Mouse (Mus musculus) intestine, embryonic 14.5 days (tissue): ENCODE data around the gene Lpcat2. TPM values are rescaled to one million over a fixed set of nuclear protein-coding genes. Genes with fewer than 3 reads are reported as not detected.

Experiments
- ATAC-seq: fragments of 200-750 bp; cut with Nextera tagmentation; replicated peaks from 2 replicates; pipeline ENCODE4 v1.8.0; 2017; ENCODE audit warnings: low read depth, moderate number of reproducible peaks, moderate TSS enrichment, moderate library complexity; ENCODE audit not compliant: low FRiP score, low TSS enrichment
- DNase-seq: peaks from one replicate; pipeline ENCODE4 v3.0.0-alpha.2; 2018; ENCODE audit warnings: low spot score
- H3K27ac ChIP-seq: fragments of 300-500 bp; sonication (generic); 2 replicates; pipeline ENCODE4 v1.5.1; 2014; ENCODE audit warnings: low read depth, mild to moderate bottlenecking, control low read depth
- H3K27me3 ChIP-seq: fragments of 300-500 bp; sonication (generic); replicated peaks from 2 replicates; pipeline ENCODE4 v1.6.1; 2014; ENCODE audit warnings: low read length, control low read depth; ENCODE audit not compliant: control insufficient read depth, insufficient read depth
- H3K36me3 ChIP-seq: fragments of 300-500 bp; sonication (generic); 2 replicates; pipeline ENCODE4 v1.6.1; 2014; ENCODE audit warnings: low read length, control low read depth; ENCODE audit not compliant: control insufficient read depth, insufficient read depth
- H3K4me1 ChIP-seq: fragments of 300-500 bp; sonication (generic); replicated peaks from 2 replicates; pipeline ENCODE4 v1.6.1; 2014; ENCODE audit warnings: low read length, control low read depth, mixed read lengths; ENCODE audit not compliant: control insufficient read depth, insufficient read depth
- H3K4me2 ChIP-seq: fragments of 300-500 bp; sonication (generic); 2 replicates; pipeline ENCODE4 v1.6.1; 2014; ENCODE audit warnings: low read length
- H3K4me3 ChIP-seq: fragments of 300-500 bp; sonication (generic); 2 replicates; pipeline ENCODE4 v1.5.1; 2014; ENCODE audit warnings: low read depth, low read length, control low read depth, mixed read lengths
- H3K9ac ChIP-seq: fragments of 300-500 bp; sonication (generic); 2 replicates; pipeline ENCODE4 v1.6.1; 2014; ENCODE audit warnings: mild to moderate bottlenecking, low read length
- H3K9me3 ChIP-seq: fragments of 300-500 bp; sonication (generic); 2 replicates; pipeline ENCODE4 v1.6.1; 2016; ENCODE audit warnings: low read length, control low read depth; ENCODE audit not compliant: control insufficient read depth
- WGBS: fragments of 180-500 bp; shearing (Covaris S2); extraction: QIAGEN DNeasy Blood & Tissue Kit; methylation state at CpG from one replicate; pipeline ENCODE4 v1.1.7; 2014; 5-methylcytosine and 5-hydroxymethylcytosine counted together
- polyA plus RNA-seq: library from polyadenylated mRNA; unstranded; fragments of >200 nt; fragmentation: Nextera tagmentation; extraction: Ambion mirVana; gene quantifications from 2 replicates; pipeline ENCODE4 v1.2.1, GENCODE M21; 2014

Lpcat2 gene
- 5.8 and 7.1 TPM in 2 replicates for polyA plus RNA-seq

- peak within 1 kb of the TSS; percentile 48 for H3K4me3 ChIP-seq
- peak; percentile 75 for ATAC-seq
- under 1% methylated on average over 50 of the region's 50 CpGs for WGBS
- no peaks in the 10 kb centered on the region for H3K9me3 ChIP-seq
- no peaks in the 10 kb centered on the region for H3K27me3 ChIP-seq
- no peaks in the 10 kb centered on the region for H3K36me3 ChIP-seq
- peak; percentile 83 for DNase-seq
- H3K9ac ChIP-seq = peak within 1 kb of the TSS; percentile 54
- peak within 1 kb of the TSS; percentile 88 for H3K4me2 ChIP-seq
- H3K27ac ChIP-seq = no peak within 1 kb of the TSS
- H3K4me1 ChIP-seq = peaks cover 34% of the 10 kb centered on the region
Measured at GRCm38 (mm10) chr8:92855171-92855894, at the start of gene Lpcat2. Gene Lpcat2 (plus strand): TSS chr8:92855339.

GRCm38 (mm10) chr8:92812773-92813172 lies 42.4 kb upstream of the Lpcat2 start:
- no peak for ATAC-seq
- WGBS = 76% methylated on average over 2 of the region's 2 CpGs
- H3K9ac ChIP-seq = no peak overlapping the region

DNA sequence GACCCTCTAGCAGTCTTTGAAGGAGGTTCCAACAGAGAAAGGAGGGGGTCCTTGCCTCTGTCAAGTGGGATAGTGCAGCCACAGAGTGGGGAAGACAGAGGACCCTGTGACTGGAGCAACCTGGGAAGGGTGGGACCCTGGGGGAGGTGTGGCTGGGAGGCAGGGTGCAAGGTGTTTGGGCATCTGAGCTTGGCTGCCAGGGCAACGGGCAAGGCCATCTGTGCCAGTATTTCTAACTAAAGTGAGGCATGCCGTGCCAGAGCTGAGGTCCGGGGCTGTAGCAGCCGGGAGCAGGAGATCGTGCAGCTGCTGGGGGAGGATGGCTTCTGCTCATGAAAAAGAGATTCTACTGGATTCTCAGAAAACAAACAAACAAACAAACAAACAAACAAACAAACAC lies 39.5 kb upstream of the Lpcat2 start:
- no peak overlapping the region for H3K9ac ChIP-seq
- 87% methylated on average over 5 of the region's 5 CpGs for WGBS

More at GRCm38 (mm10) chr8:92812773-92813172, 42.4 kb upstream of the Lpcat2 start:
- Histone ChIP-seq H3K9me3 (no peaks in the 10 kb centered on the region), H3K27me3 (no peaks in the 10 kb centered on the region), H3K27ac (no peak overlapping the region), H3K4me1 (no peaks in the 10 kb centered on the region), H3K4me2 (no peak overlapping the region), H3K4me3 (no peak overlapping the region), H3K36me3 (no peaks in the 10 kb centered on the region)
- no peak for DNase-seq

DNA sequence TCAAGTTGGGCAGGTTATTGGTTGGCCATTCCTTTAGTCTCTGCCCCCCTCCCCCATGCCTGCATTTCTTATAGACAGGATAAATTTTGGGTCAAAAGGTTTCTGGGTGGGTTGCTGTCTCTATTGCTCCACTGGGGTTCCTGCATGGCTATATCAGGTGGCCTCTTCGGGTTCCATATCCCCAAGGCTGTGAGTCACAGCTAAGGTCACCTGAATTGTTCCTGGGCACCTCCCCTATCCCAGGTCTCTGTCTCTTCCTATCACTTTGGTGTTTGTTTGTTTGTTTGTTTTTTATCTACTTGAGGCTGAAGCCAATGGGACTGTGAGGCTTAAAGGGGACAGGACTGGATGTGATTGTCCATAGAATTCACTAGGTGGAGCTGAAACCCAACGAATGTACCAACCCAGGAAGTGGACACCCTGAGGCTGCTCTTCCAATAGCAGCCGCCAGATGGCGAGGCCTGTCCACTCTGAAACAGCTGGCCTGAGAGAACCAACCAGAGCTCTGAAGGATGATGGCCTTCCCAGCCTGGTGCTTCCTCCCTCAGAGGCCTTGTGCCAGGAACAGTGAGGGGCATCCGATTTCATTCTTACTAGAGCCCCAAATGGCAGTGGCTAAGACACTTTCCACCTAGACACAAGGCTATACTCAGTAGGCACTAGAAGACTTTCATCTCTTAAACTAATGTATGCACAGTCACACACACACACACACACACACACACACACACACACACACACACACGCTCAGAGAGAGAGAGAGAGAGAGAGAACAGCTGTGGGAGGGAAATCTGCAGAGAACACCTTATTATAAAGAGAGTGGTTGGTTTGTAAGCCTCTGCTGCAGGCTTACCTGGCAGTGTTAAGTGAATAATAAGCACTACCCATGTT lies 37.0 kb upstream of the Lpcat2 start:
- H3K9me3 ChIP-seq = no peaks in the 10 kb centered on the region
- no peaks in the 10 kb centered on the region for H3K4me1 ChIP-seq
- H3K4me2 ChIP-seq = no peak overlapping the region
- H3K27me3 ChIP-seq = no peaks in the 10 kb centered on the region
- ATAC-seq = peak; percentile 85
- H3K4me3 ChIP-seq = no peak overlapping the region
- no peak overlapping the region for H3K27ac ChIP-seq
- H3K36me3 ChIP-seq = no peaks in the 10 kb centered on the region
- DNase-seq = peak; percentile 94
- WGBS = 22% methylated on average over 6 of the region's 6 CpGs
- no peak overlapping the region for H3K9ac ChIP-seq

More for the DNA sequence above, 39.5 kb upstream of the Lpcat2 start:
- DNase-seq = no peak
- no peak for ATAC-seq
- Histone ChIP-seq H3K27ac (no peak overlapping the region), H3K4me3 (no peak overlapping the region), H3K27me3 (no peaks in the 10 kb centered on the region), H3K36me3 (no peaks in the 10 kb centered on the region), H3K9me3 (no peaks in the 10 kb centered on the region), H3K4me1 (no peaks in the 10 kb centered on the region), H3K4me2 (no peak overlapping the region)

GRCm38 (mm10) chr8:92821151-92821550 lies 34.0 kb upstream of the Lpcat2 start:
- no peaks in the 10 kb centered on the region for H3K36me3 ChIP-seq
- no peak for ATAC-seq

DNA sequence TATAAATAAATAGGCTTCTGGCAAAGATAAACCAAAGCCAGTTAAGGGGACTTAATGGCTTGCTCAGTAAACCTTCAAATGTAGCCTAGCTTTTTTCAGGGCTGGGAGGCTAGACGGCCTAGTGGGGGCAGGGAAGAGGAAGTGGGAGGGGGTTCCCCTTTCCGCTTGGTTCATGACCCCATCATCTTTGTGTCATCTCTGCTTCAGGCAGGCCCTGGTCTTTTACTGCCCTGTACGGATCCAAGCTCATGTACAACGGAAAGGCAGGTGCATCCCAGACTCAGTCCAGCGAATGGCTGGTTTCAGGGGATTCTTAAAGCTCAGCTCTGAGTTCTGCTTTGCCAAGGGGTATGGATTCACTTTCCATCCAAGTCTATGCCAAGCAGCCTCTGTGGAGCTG lies 32.8 kb upstream of the Lpcat2 start:
- no peak overlapping the region for H3K4me3 ChIP-seq
- no peaks in the 10 kb centered on the region for H3K27me3 ChIP-seq
- no peak overlapping the region for H3K4me2 ChIP-seq
- no peaks in the 10 kb centered on the region for H3K36me3 ChIP-seq
- DNase-seq = no peak
- no peaks in the 10 kb centered on the region for H3K9me3 ChIP-seq
- 35% methylated on average over 5 of the region's 5 CpGs for WGBS
- ATAC-seq = no peak
- H3K27ac ChIP-seq = no peak overlapping the region
- peaks cover 5% of the 10 kb centered on the region; the same call in 1 of the 2 replicates for H3K4me1 ChIP-seq
- no peak overlapping the region for H3K9ac ChIP-seq

More at GRCm38 (mm10) chr8:92821151-92821550, 34.0 kb upstream of the Lpcat2 start:
- Histone ChIP-seq H3K4me3 (no peak overlapping the region), H3K27ac (no peak overlapping the region), H3K9ac (no peak overlapping the region), H3K9me3 (no peaks in the 10 kb centered on the region), H3K4me2 (no peak overlapping the region), H3K27me3 (no peaks in the 10 kb centered on the region), H3K4me1 (no peaks in the 10 kb centered on the region; the same call in 1 of the 2 replicates)
- no peak for DNase-seq

DNA sequence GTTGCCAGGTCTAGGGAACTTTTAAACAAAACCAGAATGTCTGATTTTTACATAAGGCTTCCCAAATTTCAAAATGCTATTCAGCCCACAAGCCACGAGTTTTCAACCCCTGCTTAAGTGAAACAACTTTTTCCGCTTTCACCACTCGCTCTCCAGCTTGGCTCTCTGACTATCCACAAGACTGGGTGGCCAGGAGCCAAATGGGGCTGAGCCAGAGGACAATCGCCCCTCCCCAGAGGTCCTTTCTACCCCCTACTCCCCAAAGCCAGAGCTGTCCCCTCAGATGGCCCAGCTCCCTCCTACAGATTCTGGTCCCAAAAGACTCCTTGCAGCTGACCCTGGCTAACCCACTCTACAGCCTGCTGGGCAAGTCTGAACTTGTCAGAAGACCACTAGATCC lies 29.1 kb upstream of the Lpcat2 start:
- 54% methylated on average over 4 of the region's 4 CpGs for WGBS
- no peaks in the 10 kb centered on the region for H3K27me3 ChIP-seq
- H3K4me2 ChIP-seq = no peak overlapping the region
- H3K4me3 ChIP-seq = no peak overlapping the region
- no peak overlapping the region for H3K27ac ChIP-seq
- peaks cover 5% of the 10 kb centered on the region; the same call in 1 of the 2 replicates for H3K4me1 ChIP-seq
- no peaks in the 10 kb centered on the region for H3K9me3 ChIP-seq
- DNase-seq = no peak
- peaks cover under 1% of the 10 kb centered on the region; the same call in 1 of the 2 replicates for H3K36me3 ChIP-seq
- H3K9ac ChIP-seq = no peak overlapping the region
- no peak for ATAC-seq

GRCm38 (mm10) chr8:92827243-92828034 lies 27.7 kb upstream of the Lpcat2 start, which contains the start of gene Mmp2:
Gene Mmp2 (plus strand): TSS chr8:92827291.
- ATAC-seq (peak; percentile 80), DNase-seq (peak; percentile 81)
- peak within 1 kb of the TSS; percentile 45 for H3K4me3 ChIP-seq
- peak within 1 kb of the TSS; percentile 92 for H3K27ac ChIP-seq
- H3K36me3 ChIP-seq = peaks cover 14% of the 10 kb centered on the region
- peak within 1 kb of the TSS; percentile 52 for H3K4me2 ChIP-seq
- under 1% methylated on average over 36 of the region's 37 CpGs for WGBS
- no peaks in the 10 kb centered on the region for H3K9me3 ChIP-seq
- H3K27me3 ChIP-seq = no peaks in the 10 kb centered on the region
- H3K9ac ChIP-seq = peak within 1 kb of the TSS; percentile 66
- H3K4me1 ChIP-seq = peaks cover 5% of the 10 kb centered on the region; the same call in 1 of the 2 replicates
